ENCODE assay signal across 17 mouse cellular contexts in genomic region chr1:35562786-35563185, GRCm38 (mm10).
DNase-seq lines count a peak whose midpoint lies in the region; ATAC-seq and TF ChIP-seq lines count a peak whose summit lies in the region.
"Had no signal": no experiment of that assay in that cellular context is flagged by ENCODE, and none has a peak within 500 bp of the region (broad histone marks: within the 10 kb centered on the region; RNA-seq: fewer than 3 reads in every experiment).

No protein-coding gene starts in this region.

- no peaks in the 10 kb centered on the region for H3K36me3 ChIP-seq in midbrain, postnatal 0 days (ENCODE audit: insufficient read depth, low read length)
- no peaks in the 10 kb centered on the region for H3K36me3 ChIP-seq in midbrain, embryonic 15.5 days (replicated peaks)
- H3K36me3 ChIP-seq in kidney, postnatal 0 days (ENCODE audit: insufficient read depth, low read length) = no peaks in the 10 kb centered on the region
- no peaks in the 10 kb centered on the region for H3K36me3 ChIP-seq in intestine, embryonic 15.5 days
- H3K36me3 ChIP-seq: embryonic facial prominence, embryonic 13.5 days; hindbrain, embryonic 10.5 days; lung, embryonic 15.5 days had no signal

- ATAC-seq in midbrain, postnatal 0 days (ENCODE audit: low FRiP score) = no peak
- ATAC-seq in midbrain, embryonic 15.5 days (replicated peaks) = no peak
- ATAC-seq in kidney, postnatal 0 days (replicated peaks; ENCODE audit: low FRiP score, low read depth) = no peak
- no peak for ATAC-seq in intestine, embryonic 15.5 days
- ATAC-seq: CD4-positive, CD25-positive, alpha-beta regulatory T cell, adult 4 months had no signal

- no peak overlapping the region for H3K27ac ChIP-seq in midbrain, postnatal 0 days (ENCODE audit: low read depth, low read length)
- no peak overlapping the region for H3K27ac ChIP-seq in midbrain, embryonic 15.5 days
- no peak overlapping the region for H3K27ac ChIP-seq in kidney, postnatal 0 days
- no peak overlapping the region for H3K27ac ChIP-seq in intestine, embryonic 15.5 days
- H3K27ac ChIP-seq: embryonic facial prominence, embryonic 13.5 days; hindbrain, embryonic 10.5 days; lung, embryonic 15.5 days had no signal

- no peaks in the 10 kb centered on the region for H3K27me3 ChIP-seq in midbrain, postnatal 0 days (ENCODE audit: insufficient read depth, low read length)
- no peaks in the 10 kb centered on the region for H3K27me3 ChIP-seq in midbrain, embryonic 15.5 days (replicated peaks)
- H3K27me3 ChIP-seq in kidney, postnatal 0 days (ENCODE audit: insufficient read depth, low read length) = no peaks in the 10 kb centered on the region
- no peaks in the 10 kb centered on the region for H3K27me3 ChIP-seq in intestine, embryonic 15.5 days (replicated peaks)
- H3K27me3 ChIP-seq: embryonic facial prominence, embryonic 13.5 days; lung, embryonic 15.5 days had no signal

- DNase-seq in midbrain, postnatal 0 days (ENCODE audit: low spot score) = peak; percentile 46
- DNase-seq in cerebellum, adult 9-10 months = peak; percentile 23
- peak; percentile 12 for DNase-seq in kidney, postnatal 0 days (ENCODE audit: low spot score)
- no peak for DNase-seq in retina, embryonic 14.5 days (ENCODE audit: low spot score)
- DNase-seq in thymus, postnatal 36 days = no peak
- DNase-seq: adrenal gland, postnatal 14 days; gastrocnemius, postnatal 25 days; left cerebral cortex, postnatal 4 days; midbrain, embryonic 14.5 days; thymus, adult 18-20 months had no signal

- no peak for TF ChIP-seq CTCF in midbrain, postnatal 0 days (IDR thresholded peaks at IDR 0.05)
- TF ChIP-seq CTCF in kidney, postnatal 0 days (IDR thresholded peaks at IDR 0.05; ENCODE audit: low read depth) = no peak

- WGBS in midbrain, postnatal 0 days = 85% methylated on average over 4 of the region's 4 CpGs
- WGBS in midbrain, embryonic 15.5 days = 91% methylated on average over 4 of the region's 4 CpGs
- 60% methylated on average over 4 of the region's 4 CpGs for WGBS in kidney, postnatal 0 days
- WGBS in intestine, embryonic 15.5 days = 90% methylated on average over 4 of the region's 4 CpGs

- no peak overlapping the region for H3K4me3 ChIP-seq in midbrain, postnatal 0 days (ENCODE audit: low read depth, low read length)
- H3K4me3 ChIP-seq in midbrain, embryonic 15.5 days = no peak overlapping the region
- H3K4me3 ChIP-seq in kidney, postnatal 0 days (replicated peaks; ENCODE audit: low read depth, low read length) = no peak overlapping the region
- H3K4me3 ChIP-seq in intestine, embryonic 15.5 days (replicated peaks) = no peak overlapping the region
- H3K4me3 ChIP-seq: embryonic facial prominence, embryonic 13.5 days; hindbrain, embryonic 10.5 days; lung, embryonic 15.5 days had no signal

- H3K4me1 ChIP-seq in midbrain, postnatal 0 days (ENCODE audit: insufficient read depth, low read length) = no peaks in the 10 kb centered on the region
- H3K4me1 ChIP-seq in midbrain, embryonic 15.5 days = no peaks in the 10 kb centered on the region
- H3K4me1 ChIP-seq in kidney, postnatal 0 days (replicated peaks; ENCODE audit: insufficient read depth, low read length) = no peaks in the 10 kb centered on the region
- no peaks in the 10 kb centered on the region for H3K4me1 ChIP-seq in intestine, embryonic 15.5 days (replicated peaks)
- H3K4me1 ChIP-seq: embryonic facial prominence, embryonic 13.5 days; lung, embryonic 15.5 days had no signal

- no peak overlapping the region for H3K4me2 ChIP-seq in midbrain, postnatal 0 days (ENCODE audit: low read depth, low read length, poor library complexity, severe bottlenecking)
- no peak overlapping the region for H3K4me2 ChIP-seq in midbrain, embryonic 15.5 days
- no peak overlapping the region for H3K4me2 ChIP-seq in kidney, postnatal 0 days (ENCODE audit: low read length)
- H3K4me2 ChIP-seq in intestine, embryonic 15.5 days (replicated peaks) = no peak overlapping the region
- H3K4me2 ChIP-seq: embryonic facial prominence, embryonic 13.5 days; liver, embryonic 11.5 days; lung, embryonic 15.5 days had no signal

- H3K9me3 ChIP-seq in midbrain, postnatal 0 days (ENCODE audit: low read length) = 0 out of 2 replicates have a peak, but pooled peaks cover 7% of the 10 kb centered on the region
- no peaks in the 10 kb centered on the region for H3K9me3 ChIP-seq in midbrain, embryonic 15.5 days
- no peaks in the 10 kb centered on the region for H3K9me3 ChIP-seq in kidney, postnatal 0 days (replicated peaks; ENCODE audit: low read length)
- H3K9me3 ChIP-seq in intestine, embryonic 15.5 days = no peaks in the 10 kb centered on the region
- H3K9me3 ChIP-seq: lung, embryonic 15.5 days had no signal

- H3K9ac ChIP-seq in midbrain, postnatal 0 days (replicated peaks; ENCODE audit: low read length, poor library complexity, severe bottlenecking) = no peak overlapping the region
- H3K9ac ChIP-seq in midbrain, embryonic 15.5 days = no peak overlapping the region
- no peak overlapping the region for H3K9ac ChIP-seq in kidney, postnatal 0 days (ENCODE audit: low read depth, low read length)
- H3K9ac ChIP-seq in intestine, embryonic 15.5 days = no peak overlapping the region
- H3K9ac ChIP-seq: embryonic facial prominence, embryonic 13.5 days; lung, embryonic 15.5 days had no signal

Comparison
In these comparisons a context has a peak if more than half of its experiments do, and no peak if none do; other contexts are left out.
1. DNase-seq: peak in midbrain, postnatal 0 days (single experiment), cerebellum, adult 9-10 months (single experiment) and kidney, postnatal 0 days (single experiment); none in retina, embryonic 14.5 days (single experiment) and thymus, postnatal 36 days (0 of 2).